Mouse (Mus musculus) embryonic facial prominence, embryonic 14.5 days (tissue): ENCODE data around the gene Mrc1. TPM values are rescaled to one million over a fixed set of nuclear protein-coding genes. Genes with fewer than 3 reads are reported as not detected.

Experiments used
- ATAC-seq: fragments of 200-750 bp; cut with Nextera tagmentation; 2 replicates; pipeline ENCODE4 v1.8.0; 2017; ENCODE audit warnings: low read depth, moderate number of reproducible peaks, moderate TSS enrichment
- DNase-seq: peaks from one replicate; pipeline ENCODE4 v3.0.0-alpha.2; 2015; ENCODE audit warnings: low spot score
- H3K27ac ChIP-seq: fragments of 300-500 bp; sonication (generic); replicated peaks from 2 replicates; pipeline ENCODE4 v1.5.1; 2014; ENCODE audit warnings: low read depth, mild to moderate bottlenecking, low read length, moderate library complexity
- H3K27me3 ChIP-seq: fragments of 300-500 bp; sonication (generic); replicated peaks from 2 replicates; pipeline ENCODE4 v1.6.1; 2014; ENCODE audit warnings: low read length; ENCODE audit not compliant: control insufficient read depth, insufficient read depth
- H3K36me3 ChIP-seq: fragments of 300-500 bp; sonication (generic); 2 replicates; pipeline ENCODE4 v1.6.1; 2014; ENCODE audit warnings: low read length, mixed read lengths; ENCODE audit not compliant: control insufficient read depth, insufficient read depth
- H3K4me1 ChIP-seq: fragments of 300-500 bp; sonication (generic); 2 replicates; pipeline ENCODE4 v1.6.1; 2014; ENCODE audit warnings: antibody characterized with exemption, low read length; ENCODE audit not compliant: control insufficient read depth, insufficient read depth
- H3K4me2 ChIP-seq: fragments of 300-500 bp; sonication (generic); 2 replicates; pipeline ENCODE4 v1.6.1; 2014; ENCODE audit warnings: low read depth, mild to moderate bottlenecking, low read length, moderate library complexity, mixed read lengths
- H3K4me3 ChIP-seq: fragments of 300-500 bp; sonication (generic); 2 replicates; pipeline ENCODE4 v1.5.1; 2014; ENCODE audit warnings: low read depth, mild to moderate bottlenecking, low read length
- H3K9ac ChIP-seq: fragments of 300-500 bp; sonication (generic); 2 replicates; pipeline ENCODE4 v1.6.1; 2014; ENCODE audit warnings: low read depth, mild to moderate bottlenecking, low read length, moderate library complexity, mixed read lengths
- H3K9me3 ChIP-seq: fragments of 300-500 bp; sonication (generic); 2 replicates; pipeline ENCODE4 v1.6.1; 2016; ENCODE audit warnings: low read length; ENCODE audit not compliant: control insufficient read depth
- WGBS: fragments of 180-500 bp; shearing (Covaris S2); extraction: QIAGEN DNeasy Blood & Tissue Kit; methylation state at CpG from one replicate; pipeline ENCODE4 v1.1.7; 2014; 5-methylcytosine and 5-hydroxymethylcytosine counted together
- polyA plus RNA-seq: library from polyadenylated mRNA; unstranded; fragments of >200 nt; fragmentation: Nextera tagmentation; extraction: Ambion mirVana; gene quantifications from 2 replicates; pipeline ENCODE4 v1.2.1, GENCODE M21; 2014

Mrc1 gene
- polyA plus RNA-seq, 1 experiment from 2014 or later, result 21.0 TPM

GRCm38 (mm10) chr2:14232897-14233296 is 3.7 kb downstream of the Mrc1 start:
- H3K4me1 ChIP-seq, result no peaks in the 10 kb centered on the region
- H3K9ac ChIP-seq, result no peak overlapping the region
- H3K4me3 ChIP-seq, result no peak overlapping the region
- H3K27me3 ChIP-seq, result no peaks in the 10 kb centered on the region
- no peaks in the 10 kb centered on the region for H3K9me3 ChIP-seq
- H3K36me3 ChIP-seq, result no peaks in the 10 kb centered on the region
- DNase-seq (no peak), ATAC-seq (no peak)
- no peak overlapping the region for H3K4me2 ChIP-seq
- 79% methylated on average over 1 of the region's 1 CpGs for WGBS
- H3K27ac ChIP-seq, result no peak overlapping the region

GRCm38 (mm10) chr2:14233983-14234382 is 4.8 kb downstream of the Mrc1 start:
- no peaks in the 10 kb centered on the region for H3K9me3 ChIP-seq
- H3K4me2 ChIP-seq, result no peak overlapping the region
- ATAC-seq, result no peak
- no peak overlapping the region for H3K27ac ChIP-seq
- H3K27me3 ChIP-seq, result no peaks in the 10 kb centered on the region
- no peaks in the 10 kb centered on the region for H3K36me3 ChIP-seq
- WGBS, result 79% methylated on average over 2 of the region's 2 CpGs
- H3K4me1 ChIP-seq, result no peaks in the 10 kb centered on the region
- H3K4me3 ChIP-seq, result no peak overlapping the region
- H3K9ac ChIP-seq, result no peak overlapping the region
- DNase-seq, result no peak

DNA sequence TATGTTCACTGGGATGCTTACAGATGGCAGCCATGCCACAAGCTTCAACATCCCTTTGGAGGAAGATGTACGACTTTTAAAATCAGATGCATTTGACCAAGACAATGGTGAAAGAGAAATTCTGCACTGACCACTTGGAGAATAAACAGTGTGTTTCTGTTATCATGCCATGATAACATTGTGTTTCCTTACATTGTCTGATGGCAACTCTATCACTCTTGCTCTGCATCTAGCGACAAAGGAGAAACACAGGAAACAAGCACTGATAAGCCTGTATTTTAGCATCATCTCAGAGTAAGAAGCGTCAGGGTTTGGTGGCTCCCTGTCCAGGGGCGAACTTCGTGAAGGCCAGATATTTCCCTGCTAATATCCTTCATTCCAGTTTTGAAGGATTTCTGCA is 6.1 kb downstream of the Mrc1 start:
- Histone ChIP-seq H3K4me2 (no peak overlapping the region), H3K9me3 (no peaks in the 10 kb centered on the region), H3K9ac (no peak overlapping the region), H3K36me3 (no peaks in the 10 kb centered on the region), H3K4me3 (no peak overlapping the region), H3K4me1 (no peaks in the 10 kb centered on the region), H3K27ac (no peak overlapping the region), H3K27me3 (no peaks in the 10 kb centered on the region)
- no peak for ATAC-seq
- DNase-seq, result no peak
- 87% methylated on average over 5 of the region's 5 CpGs for WGBS

- Histone ChIP-seq H3K4me1 (no peaks in the 10 kb centered on the region), H3K36me3 (no peaks in the 10 kb centered on the region), H3K4me2 (no peak overlapping the region), H3K9ac (no peak overlapping the region), H3K9me3 (no peaks in the 10 kb centered on the region), H3K27me3 (no peaks in the 10 kb centered on the region), H3K4me3 (no peak overlapping the region), H3K27ac (no peak overlapping the region)
- WGBS, result 84% methylated on average over 4 of the region's 4 CpGs
- no peak for DNase-seq
- no peak for ATAC-seq
Observed at GRCm38 (mm10) chr2:14236920-14237319, 7.7 kb downstream of the Mrc1 start.

DNA sequence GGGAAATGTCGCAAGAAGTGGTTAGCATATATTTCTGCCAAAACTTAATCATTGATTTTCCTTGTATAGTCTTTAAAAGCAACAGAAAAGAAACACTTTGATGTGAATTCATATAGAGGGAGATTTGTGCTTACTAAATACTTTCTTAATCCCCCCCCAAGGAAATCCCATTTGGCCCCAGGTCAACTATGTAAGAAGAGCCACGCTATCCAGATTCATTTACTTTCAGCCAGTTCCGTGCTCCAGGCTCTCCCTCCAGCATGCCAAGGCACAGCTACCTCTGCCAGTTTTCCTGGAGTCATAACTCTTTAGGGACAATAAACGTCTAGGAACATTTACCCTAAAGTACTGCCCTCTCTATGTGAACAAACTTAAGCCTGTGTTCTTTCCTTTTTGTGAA is 8.5 kb downstream of the Mrc1 start:
- WGBS, result 26% methylated on average over 4 of the region's 4 CpGs
- DNase-seq, result peak; percentile 68
- H3K27me3 ChIP-seq, result no peaks in the 10 kb centered on the region
- no peak overlapping the region for H3K27ac ChIP-seq
- H3K4me3 ChIP-seq, result no peak overlapping the region
- no peak overlapping the region for H3K9ac ChIP-seq
- peak; percentile 47; the same call in 1 of the 2 replicates for ATAC-seq
- H3K36me3 ChIP-seq, result no peaks in the 10 kb centered on the region
- no peaks in the 10 kb centered on the region for H3K4me1 ChIP-seq
- H3K4me2 ChIP-seq, result no peak overlapping the region
- no peaks in the 10 kb centered on the region for H3K9me3 ChIP-seq

GRCm38 (mm10) chr2:14239151-14239550 is 10.0 kb downstream of the Mrc1 start:
- Histone ChIP-seq H3K4me2 (no peak overlapping the region), H3K27ac (no peak overlapping the region), H3K36me3 (no peaks in the 10 kb centered on the region), H3K4me3 (no peak overlapping the region), H3K9me3 (no peaks in the 10 kb centered on the region), H3K27me3 (no peaks in the 10 kb centered on the region), H3K9ac (no peak overlapping the region), H3K4me1 (no peaks in the 10 kb centered on the region)
- ATAC-seq (no peak), DNase-seq (no peak)
- WGBS, result 63% methylated on average over 5 of the region's 5 CpGs

DNA sequence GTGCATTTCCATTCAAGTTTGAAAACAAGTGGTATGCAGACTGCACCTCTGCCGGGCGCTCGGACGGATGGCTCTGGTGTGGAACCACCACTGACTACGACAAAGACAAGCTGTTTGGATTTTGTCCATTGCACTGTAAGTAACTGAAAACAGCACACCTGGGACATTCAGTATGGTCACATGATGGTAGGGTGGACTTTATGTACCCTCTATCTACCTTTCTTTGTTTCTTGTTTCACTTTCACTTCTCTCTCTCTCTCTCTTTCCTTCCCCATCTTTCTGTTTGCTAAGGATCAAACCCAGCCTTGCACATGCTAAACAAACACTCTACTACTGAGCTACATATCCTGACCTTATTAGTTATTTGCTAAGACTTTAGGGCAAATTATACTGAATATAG is 15.0 kb downstream of the Mrc1 start:
- Histone ChIP-seq H3K9ac (no peak overlapping the region), H3K4me1 (no peaks in the 10 kb centered on the region), H3K4me2 (no peak overlapping the region), H3K4me3 (no peak overlapping the region), H3K36me3 (no peaks in the 10 kb centered on the region), H3K27ac (no peak overlapping the region), H3K27me3 (no peaks in the 10 kb centered on the region), H3K9me3 (no peaks in the 10 kb centered on the region)
- DNase-seq, result no peak
- ATAC-seq, result no peak
- 89% methylated on average over 5 of the region's 5 CpGs for WGBS

DNA sequence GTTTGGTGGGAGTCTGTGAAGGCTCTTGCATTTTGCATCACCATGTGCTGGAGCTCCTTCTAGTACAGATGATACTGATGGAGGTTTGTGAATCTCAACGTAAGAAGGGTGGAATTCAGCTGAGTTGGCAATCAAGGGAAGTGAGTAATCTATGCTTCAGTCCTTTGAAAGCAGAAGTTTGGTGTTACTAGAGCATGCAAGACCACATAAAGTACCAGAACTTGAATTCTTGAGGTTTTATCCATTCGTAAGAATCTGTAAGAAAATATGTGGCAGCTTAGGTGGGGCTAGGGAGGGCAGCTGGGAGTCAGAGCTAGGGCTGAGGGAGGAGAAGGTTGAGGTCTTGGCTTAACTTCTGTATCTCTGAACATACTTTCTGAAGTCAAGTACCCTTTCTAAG is 15.5 kb downstream of the Mrc1 start:
- 75% methylated on average over 2 of the region's 2 CpGs for WGBS
- H3K27ac ChIP-seq, result no peak overlapping the region
- H3K27me3 ChIP-seq, result no peaks in the 10 kb centered on the region
- no peaks in the 10 kb centered on the region for H3K36me3 ChIP-seq
- DNase-seq (no peak), ATAC-seq (no peak)
- H3K4me3 ChIP-seq, result no peak overlapping the region
- H3K4me2 ChIP-seq, result no peak overlapping the region
- no peaks in the 10 kb centered on the region for H3K4me1 ChIP-seq
- H3K9ac ChIP-seq, result no peak overlapping the region
- no peaks in the 10 kb centered on the region for H3K9me3 ChIP-seq

GRCm38 (mm10) chr2:14249839-14250564 is 20.8 kb downstream of the Mrc1 start:
- no peak overlapping the region for H3K4me2 ChIP-seq
- 80% methylated on average over 3 of the region's 3 CpGs for WGBS
- ATAC-seq (no peak), DNase-seq (no peak)
- H3K9me3 ChIP-seq, result no peaks in the 10 kb centered on the region
- no peak overlapping the region for H3K27ac ChIP-seq
- H3K27me3 ChIP-seq, result no peaks in the 10 kb centered on the region
- H3K4me1 ChIP-seq, result no peaks in the 10 kb centered on the region
- no peaks in the 10 kb centered on the region for H3K36me3 ChIP-seq
- H3K9ac ChIP-seq, result no peak overlapping the region
- no peak overlapping the region for H3K4me3 ChIP-seq
